Mouse (Mus musculus): ENCODE data around the gene Capn10. TPM values are rescaled to one million over a fixed set of nuclear protein-coding genes. Genes with fewer than 3 reads are reported as not detected.

The Capn10 gene
- polyA plus RNA-seq, 2 experiments, result 23.2 to 34.9 TPM

DNA sequence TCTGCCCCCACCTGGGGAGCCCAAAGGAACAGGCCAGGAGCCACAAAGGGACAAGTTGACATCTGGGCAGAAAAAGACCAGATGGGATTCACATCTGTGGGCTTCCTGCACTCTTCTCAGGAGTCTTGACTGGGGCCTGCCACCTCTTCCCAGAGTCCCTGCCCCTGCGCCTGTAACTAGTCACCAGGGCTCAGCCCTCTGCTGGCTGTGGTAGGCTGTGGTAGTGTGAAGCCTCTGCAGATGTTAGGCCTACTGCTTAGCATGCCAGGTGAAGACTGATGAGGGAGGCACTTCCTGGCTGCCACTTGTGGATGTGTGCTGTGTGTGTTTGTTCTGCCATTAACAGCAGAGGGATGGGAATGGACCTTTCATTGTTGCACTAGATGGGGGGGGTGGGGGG, 21.9 kb upstream of the Capn10 start:
- no peaks in the 10 kb centered on the region for H3K27me3 ChIP-seq (ENCODE audit: control insufficient read depth, insufficient read depth, low read length)
- H3K4me3 ChIP-seq (replicated peaks; ENCODE audit: low read length), result peak overlapping the region; percentile 76
- no peaks in the 10 kb centered on the region for H3K9me3 ChIP-seq (ENCODE audit: control insufficient read depth, low read length)
- H3K27ac ChIP-seq (replicated peaks; ENCODE audit: low read depth, low read length), result no peak overlapping the region; the same call in 1 of the 2 replicates
- H3K9ac ChIP-seq (ENCODE audit: low read depth, low read length, severe bottlenecking), result peak overlapping the region; percentile 90; the same call in 1 of the 2 replicates
- TF ChIP-seq POLR2A (IDR thresholded peaks at IDR 0.05; ENCODE audit: borderline replicate concordance, extremely low read depth, insufficient read depth, insufficient read length), result no peak
- H3K4me1 ChIP-seq (ENCODE audit: control insufficient read depth, insufficient read depth, low read length), result peaks cover 24% of the 10 kb centered on the region
- ATAC-seq (ENCODE audit: low FRiP score, low read depth), result no peak
- DNase-seq (ENCODE audit: low spot score), result no peak
- peaks cover 37% of the 10 kb centered on the region for H3K36me3 ChIP-seq (ENCODE audit: control insufficient read depth, insufficient read depth, low read length)
- WGBS, result 35% methylated on average over 1 of the region's 1 CpGs
- H3K4me2 ChIP-seq (replicated peaks; ENCODE audit: low read depth, low read length, severe bottlenecking), result peak overlapping the region; percentile 90

GRCm38 (mm10) chr1:92914239-92914638, 19.9 kb upstream of the Capn10 start:
- no peak for TF ChIP-seq POLR2A (IDR thresholded peaks at IDR 0.05; ENCODE audit: borderline replicate concordance, extremely low read depth, insufficient read depth, insufficient read length)
- Histone ChIP-seq H3K9ac (ENCODE audit: low read depth, low read length, severe bottlenecking) (no peak overlapping the region), H3K27me3 (ENCODE audit: control insufficient read depth, insufficient read depth, low read length) (no peaks in the 10 kb centered on the region), H3K27ac (replicated peaks; ENCODE audit: low read depth, low read length) (no peak overlapping the region), H3K36me3 (ENCODE audit: control insufficient read depth, insufficient read depth, low read length) (peaks cover 56% of the 10 kb centered on the region), H3K9me3 (ENCODE audit: control insufficient read depth, low read length) (no peaks in the 10 kb centered on the region), H3K4me2 (replicated peaks; ENCODE audit: low read depth, low read length, severe bottlenecking) (no peak overlapping the region), H3K4me1 (ENCODE audit: control insufficient read depth, insufficient read depth, low read length) (peaks cover 20% of the 10 kb centered on the region), H3K4me3 (replicated peaks; ENCODE audit: low read length) (no peak overlapping the region)
- 84% methylated on average over 3 of the region's 4 CpGs for WGBS
- DNase-seq (ENCODE audit: low spot score) (no peak), ATAC-seq (ENCODE audit: low FRiP score, low read depth) (no peak)

DNA sequence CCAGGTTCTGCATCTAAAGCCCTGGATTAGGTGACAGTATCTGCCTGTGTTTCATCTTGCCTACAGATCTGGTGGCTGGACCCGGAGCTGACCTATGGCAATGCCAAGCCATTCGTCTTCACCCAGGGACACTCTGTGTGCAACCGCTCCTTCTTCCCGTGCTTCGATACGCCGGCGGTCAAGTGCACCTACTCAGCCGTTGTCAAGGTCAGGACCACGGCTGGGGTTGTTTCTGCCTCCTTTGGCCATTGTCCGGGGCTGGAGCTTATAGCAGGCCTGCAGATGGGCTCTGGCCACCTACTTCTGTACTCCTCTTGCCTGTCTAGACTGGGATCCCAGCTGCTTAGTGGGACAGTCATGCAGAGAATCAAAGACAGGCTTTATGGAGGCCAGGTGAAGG, 19.2 kb upstream of the Capn10 start:
- ATAC-seq (ENCODE audit: low FRiP score, low read depth), result no peak
- H3K9ac ChIP-seq (ENCODE audit: low read depth, low read length, severe bottlenecking), result no peak overlapping the region
- no peak overlapping the region for H3K4me3 ChIP-seq (replicated peaks; ENCODE audit: low read length)
- no peak for TF ChIP-seq POLR2A (IDR thresholded peaks at IDR 0.05; ENCODE audit: borderline replicate concordance, extremely low read depth, insufficient read depth, insufficient read length)
- 94% methylated on average over 11 of the region's 11 CpGs for WGBS
- DNase-seq (ENCODE audit: low spot score), result no peak
- H3K9me3 ChIP-seq (ENCODE audit: control insufficient read depth, low read length), result no peaks in the 10 kb centered on the region
- peaks cover 64% of the 10 kb centered on the region for H3K36me3 ChIP-seq (ENCODE audit: control insufficient read depth, insufficient read depth, low read length)
- peaks cover 14% of the 10 kb centered on the region for H3K4me1 ChIP-seq (ENCODE audit: control insufficient read depth, insufficient read depth, low read length)
- no peak overlapping the region for H3K4me2 ChIP-seq (replicated peaks; ENCODE audit: low read depth, low read length, severe bottlenecking)
- no peak overlapping the region for H3K27ac ChIP-seq (replicated peaks; ENCODE audit: low read depth, low read length)
- no peaks in the 10 kb centered on the region for H3K27me3 ChIP-seq (ENCODE audit: control insufficient read depth, insufficient read depth, low read length)

DNA sequence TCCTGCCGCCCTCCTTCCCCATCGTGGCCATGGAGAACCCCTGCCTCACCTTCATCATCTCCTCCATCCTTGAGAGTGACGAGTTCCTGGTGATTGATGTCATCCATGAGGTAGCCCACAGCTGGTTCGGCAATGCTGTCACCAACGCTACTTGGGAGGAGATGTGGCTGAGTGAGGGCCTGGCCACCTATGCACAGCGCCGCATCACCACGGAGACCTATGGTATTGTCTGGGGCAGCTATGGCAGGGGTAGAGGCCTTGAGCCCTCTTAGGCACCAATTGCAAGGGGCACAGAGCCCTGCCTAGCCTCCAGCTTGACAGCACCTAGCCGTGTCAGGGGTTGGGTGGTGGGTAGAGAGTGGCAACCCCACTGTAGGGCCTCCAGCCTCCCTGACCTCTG, 17.5 kb upstream of the Capn10 start:
- Histone ChIP-seq H3K4me2 (replicated peaks; ENCODE audit: low read depth, low read length, severe bottlenecking) (no peak overlapping the region), H3K9me3 (ENCODE audit: control insufficient read depth, low read length) (no peaks in the 10 kb centered on the region), H3K27ac (replicated peaks; ENCODE audit: low read depth, low read length) (no peak overlapping the region), H3K4me3 (replicated peaks; ENCODE audit: low read length) (no peak overlapping the region), H3K9ac (ENCODE audit: low read depth, low read length, severe bottlenecking) (no peak overlapping the region), H3K27me3 (ENCODE audit: control insufficient read depth, insufficient read depth, low read length) (no peaks in the 10 kb centered on the region), H3K36me3 (ENCODE audit: control insufficient read depth, insufficient read depth, low read length) (peaks cover 73% of the 10 kb centered on the region), H3K4me1 (ENCODE audit: control insufficient read depth, insufficient read depth, low read length) (peaks cover 9% of the 10 kb centered on the region)
- ATAC-seq (ENCODE audit: low FRiP score, low read depth), result no peak
- whole genome bisulfite sequencing, result 92% methylated on average over 9 of the region's 9 CpGs
- no peak for TF ChIP-seq POLR2A (IDR thresholded peaks at IDR 0.05; ENCODE audit: borderline replicate concordance, extremely low read depth, insufficient read depth, insufficient read length)
- DNase-seq (ENCODE audit: low spot score), result no peak

- TF ChIP-seq POLR2A (IDR thresholded peaks at IDR 0.05; ENCODE audit: borderline replicate concordance, extremely low read depth, insufficient read depth, insufficient read length), result no peak
- no peak for DNase-seq (ENCODE audit: low spot score)
- H3K9ac ChIP-seq (ENCODE audit: low read depth, low read length, severe bottlenecking), result no peak overlapping the region
- no peak overlapping the region for H3K4me2 ChIP-seq (replicated peaks; ENCODE audit: low read depth, low read length, severe bottlenecking)
- no peaks in the 10 kb centered on the region for H3K9me3 ChIP-seq (ENCODE audit: control insufficient read depth, low read length)
- H3K36me3 ChIP-seq (ENCODE audit: control insufficient read depth, insufficient read depth, low read length), result peaks cover 67% of the 10 kb centered on the region
- H3K27ac ChIP-seq (replicated peaks; ENCODE audit: low read depth, low read length), result no peak overlapping the region
- H3K27me3 ChIP-seq (ENCODE audit: control insufficient read depth, insufficient read depth, low read length), result no peaks in the 10 kb centered on the region
- 96% methylated on average over 11 of the region's 11 CpGs for WGBS
- no peak overlapping the region for H3K4me3 ChIP-seq (replicated peaks; ENCODE audit: low read length)
- H3K4me1 ChIP-seq (ENCODE audit: control insufficient read depth, insufficient read depth, low read length), result no peaks in the 10 kb centered on the region
- ATAC-seq (ENCODE audit: low FRiP score, low read depth), result no peak
These were observed 15.0 kb upstream of the Capn10 start for GRCm38 (mm10) chr1:92919151-92919550.

DNA sequence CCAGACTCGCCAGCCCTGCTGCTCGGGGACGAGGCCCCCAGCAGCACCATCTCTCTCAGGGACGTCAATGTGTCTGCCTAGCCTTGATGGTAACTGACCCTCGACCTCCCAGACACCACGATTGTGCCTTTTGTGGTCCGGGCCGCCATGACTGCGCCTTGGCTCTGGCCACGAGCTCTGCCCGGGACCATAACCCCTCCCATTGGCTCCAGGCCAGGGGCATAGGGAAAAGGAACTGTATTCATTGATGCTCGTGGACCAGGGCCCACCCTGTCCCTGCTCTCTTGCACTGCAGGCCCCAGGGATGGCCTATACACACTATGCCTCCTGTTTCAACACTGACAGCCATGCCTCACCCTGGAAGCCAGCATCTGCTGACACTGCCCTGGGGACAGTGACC, 14.4 kb upstream of the Capn10 start:
- Histone ChIP-seq H3K4me1 (ENCODE audit: control insufficient read depth, insufficient read depth, low read length) (no peaks in the 10 kb centered on the region), H3K27me3 (ENCODE audit: control insufficient read depth, insufficient read depth, low read length) (no peaks in the 10 kb centered on the region), H3K27ac (replicated peaks; ENCODE audit: low read depth, low read length) (no peak overlapping the region), H3K36me3 (ENCODE audit: control insufficient read depth, insufficient read depth, low read length) (peaks cover 61% of the 10 kb centered on the region), H3K4me2 (replicated peaks; ENCODE audit: low read depth, low read length, severe bottlenecking) (no peak overlapping the region), H3K9me3 (ENCODE audit: control insufficient read depth, low read length) (no peaks in the 10 kb centered on the region), H3K4me3 (replicated peaks; ENCODE audit: low read length) (no peak overlapping the region), H3K9ac (ENCODE audit: low read depth, low read length, severe bottlenecking) (no peak overlapping the region)
- no peak for DNase-seq (ENCODE audit: low spot score)
- no peak for ATAC-seq (ENCODE audit: low FRiP score, low read depth)
- 81% methylated on average over 12 of the region's 12 CpGs for whole genome bisulfite sequencing
- no peak for TF ChIP-seq POLR2A (IDR thresholded peaks at IDR 0.05; ENCODE audit: borderline replicate concordance, extremely low read depth, insufficient read depth, insufficient read length)
